Mouse (Mus musculus) erythroblast, embryonic 14.5 days (primary cell): ENCODE data around the gene Ptprg. TPM values are rescaled to one million over a fixed set of nuclear protein-coding genes. Genes with fewer than 3 reads are reported as not detected.

Experiments used
- H3K27me3 ChIP-seq: 2 replicates; pipeline ENCODE4 v1.6.1; 2012; ENCODE audit warnings: inconsistent platforms; ENCODE audit not compliant: control insufficient read depth
- H3K36me3 ChIP-seq: 2 replicates; pipeline ENCODE4 v1.6.1; 2012; ENCODE audit warnings: mild to moderate bottlenecking, inconsistent platforms; ENCODE audit not compliant: control insufficient read depth
- H3K4me1 ChIP-seq: 2 replicates; pipeline ENCODE4 v1.6.1; 2012; ENCODE audit warnings: inconsistent platforms; ENCODE audit not compliant: control insufficient read depth
- H3K4me3 ChIP-seq: replicated peaks from 2 replicates; pipeline ENCODE3; 2012; ENCODE audit warnings: moderate library complexity, mild to moderate bottlenecking, inconsistent platforms
- H3K9me3 ChIP-seq: 2 replicates; pipeline ENCODE4 v1.6.1; 2012; ENCODE audit warnings: low read length, inconsistent platforms, mixed read lengths; ENCODE audit not compliant: control insufficient read depth
- GATA1 ChIP-seq: IDR thresholded peaks from 2 replicates; pipeline ENCODE4 v1.6.1; 2012; ENCODE audit warnings: low read length, inconsistent platforms, mixed read lengths
- TAL1 ChIP-seq: IDR thresholded peaks from 3 replicates; pipeline ENCODE4 v1.6.1; 2012; ENCODE audit warnings: low read length, inconsistent platforms, mixed read lengths
- polyA plus RNA-seq: library from polyadenylated mRNA; stranded (reverse); fragments of >175 nt; gene quantifications from 2 replicates; pipeline ENCODE4 v1.2.3, GENCODE M21; 2012

Ptprg gene
- polyA plus RNA-seq, 1 experiment: not detected

- Histone ChIP-seq H3K4me1 (no peaks in the 10 kb centered on the region), H3K27me3 (no peaks in the 10 kb centered on the region), H3K36me3 (no peaks in the 10 kb centered on the region), H3K9me3 (no peaks in the 10 kb centered on the region), H3K4me3 (no peak overlapping the region)
- TF ChIP-seq TAL1 (no peak), GATA1 (no peak)
Measured at GRCm38 (mm10) chr14:11664302-11664701, 111.0 kb downstream of the Ptprg start.

DNA sequence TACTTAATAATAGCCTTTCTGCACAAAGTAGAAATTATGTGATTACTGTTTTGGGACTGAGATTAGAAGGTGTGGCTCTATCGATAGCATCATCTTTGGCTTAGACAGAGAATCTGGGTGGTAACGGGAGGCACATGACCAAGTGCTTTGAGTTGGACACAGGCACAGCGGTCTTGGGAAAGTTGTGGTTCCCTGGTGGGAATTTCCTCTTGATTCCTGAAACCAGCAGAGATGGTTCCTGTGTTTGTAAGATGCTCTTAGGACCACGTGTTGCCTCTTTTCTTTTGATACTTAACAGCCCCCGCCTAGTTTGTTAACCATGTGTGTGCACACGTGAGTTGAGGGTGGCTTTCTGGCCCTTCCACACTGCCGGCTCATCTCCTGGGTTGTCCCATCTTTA lies 111.7 kb downstream of the Ptprg start:
- TF ChIP-seq TAL1: no peak
- TF ChIP-seq GATA1: no peak
- H3K9me3 ChIP-seq: no peaks in the 10 kb centered on the region
- no peaks in the 10 kb centered on the region for H3K4me1 ChIP-seq
- no peak overlapping the region for H3K4me3 ChIP-seq
- no peaks in the 10 kb centered on the region for H3K36me3 ChIP-seq
- H3K27me3 ChIP-seq: no peaks in the 10 kb centered on the region

- Histone ChIP-seq H3K4me1 (no peaks in the 10 kb centered on the region), H3K27me3 (no peaks in the 10 kb centered on the region), H3K9me3 (no peaks in the 10 kb centered on the region), H3K36me3 (no peaks in the 10 kb centered on the region), H3K4me3 (no peak overlapping the region)
- TF ChIP-seq TAL1 (no peak), GATA1 (no peak)
Measured at GRCm38 (mm10) chr14:11667762-11668161, 114.4 kb downstream of the Ptprg start.

DNA sequence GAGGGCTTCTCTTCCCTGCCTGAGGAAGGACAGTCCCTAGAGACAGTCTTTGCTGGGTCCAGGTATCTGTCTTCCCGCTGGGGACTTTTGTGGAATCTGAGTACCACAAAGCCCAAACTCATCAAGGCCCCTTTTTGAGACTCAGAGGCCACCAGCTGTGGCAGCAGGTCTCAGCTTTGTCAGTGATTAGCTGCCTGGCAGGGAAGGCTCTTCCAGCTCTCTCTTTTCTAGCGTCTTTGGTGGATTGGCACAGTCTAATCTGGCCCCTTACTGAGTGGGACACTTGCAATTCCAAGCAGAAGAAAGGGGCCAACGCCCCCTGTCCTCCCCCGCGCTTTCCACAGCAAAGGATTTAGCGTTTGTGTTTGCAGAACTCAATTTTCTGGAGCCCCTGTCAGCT lies 117.5 kb downstream of the Ptprg start:
- H3K9me3 ChIP-seq: peaks cover 3% of the 10 kb centered on the region; the same call in 1 of the 2 replicates
- TF ChIP-seq TAL1: no peak
- no peak for TF ChIP-seq GATA1
- H3K4me3 ChIP-seq: no peak overlapping the region
- no peaks in the 10 kb centered on the region for H3K27me3 ChIP-seq
- H3K4me1 ChIP-seq: no peaks in the 10 kb centered on the region
- no peaks in the 10 kb centered on the region for H3K36me3 ChIP-seq

GRCm38 (mm10) chr14:11672981-11673547 lies 119.7 kb downstream of the Ptprg start:
- no peak overlapping the region for H3K4me3 ChIP-seq

GRCm38 (mm10) chr14:11678201-11678600 lies 124.9 kb downstream of the Ptprg start:
- no peak overlapping the region for H3K4me3 ChIP-seq
- no peaks in the 10 kb centered on the region for H3K9me3 ChIP-seq
- no peaks in the 10 kb centered on the region for H3K4me1 ChIP-seq
- TF ChIP-seq GATA1: no peak
- no peak for TF ChIP-seq TAL1
- no peaks in the 10 kb centered on the region for H3K27me3 ChIP-seq
- no peaks in the 10 kb centered on the region for H3K36me3 ChIP-seq

More at GRCm38 (mm10) chr14:11672981-11673547, 119.7 kb downstream of the Ptprg start:
- Histone ChIP-seq H3K4me1 (no peaks in the 10 kb centered on the region), H3K36me3 (no peaks in the 10 kb centered on the region), H3K27me3 (no peaks in the 10 kb centered on the region), H3K9me3 (peaks cover 3% of the 10 kb centered on the region; the same call in 1 of the 2 replicates)
- TF ChIP-seq GATA1: no peak
- no peak for TF ChIP-seq TAL1

DNA sequence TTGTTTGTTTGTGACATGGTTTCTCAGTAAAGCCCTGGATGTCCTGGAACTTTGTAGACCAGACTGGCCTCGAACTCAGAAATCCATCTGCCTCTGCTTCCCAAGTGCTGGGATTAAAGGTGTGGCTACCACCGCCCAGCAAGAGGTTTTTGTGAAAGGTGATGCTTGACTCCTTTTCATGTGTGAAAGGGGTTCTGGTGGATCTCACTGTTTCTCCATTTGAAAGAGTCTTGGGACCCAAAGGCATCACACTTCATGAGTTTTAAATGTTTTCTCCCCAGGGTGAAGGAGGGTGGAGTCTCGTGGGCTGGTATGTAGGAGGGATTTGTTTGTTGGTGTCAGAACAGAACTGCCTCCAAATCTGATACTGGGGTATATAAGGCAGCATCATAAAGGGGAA lies 126.4 kb downstream of the Ptprg start:
- H3K4me3 ChIP-seq: no peak overlapping the region
- H3K4me1 ChIP-seq: no peaks in the 10 kb centered on the region
- TF ChIP-seq GATA1 (no peak), TAL1 (no peak)
- no peaks in the 10 kb centered on the region for H3K36me3 ChIP-seq
- H3K27me3 ChIP-seq: no peaks in the 10 kb centered on the region
- H3K9me3 ChIP-seq: no peaks in the 10 kb centered on the region

DNA sequence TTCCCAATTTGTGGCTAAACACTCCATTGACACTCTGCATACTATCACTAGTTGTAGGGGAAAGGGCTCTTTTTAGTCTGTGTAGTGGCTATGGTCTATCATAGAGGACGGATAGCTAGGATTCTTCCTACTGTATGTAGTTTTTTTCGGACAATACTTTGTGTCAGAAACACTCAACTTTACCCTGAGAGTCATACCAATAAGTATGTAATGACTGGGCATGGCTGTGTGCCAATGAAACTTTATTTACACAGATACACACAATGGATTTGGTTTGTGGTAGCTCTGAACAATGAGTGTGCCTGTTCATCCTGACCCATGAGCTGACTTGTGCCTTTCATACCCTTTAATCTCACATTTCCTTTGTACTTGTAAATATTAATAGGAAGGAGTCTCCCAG lies 127.3 kb downstream of the Ptprg start:
- Histone ChIP-seq H3K27me3 (no peaks in the 10 kb centered on the region), H3K4me3 (no peak overlapping the region), H3K36me3 (no peaks in the 10 kb centered on the region), H3K9me3 (no peaks in the 10 kb centered on the region), H3K4me1 (no peaks in the 10 kb centered on the region)
- no peak for TF ChIP-seq TAL1
- no peak for TF ChIP-seq GATA1

DNA sequence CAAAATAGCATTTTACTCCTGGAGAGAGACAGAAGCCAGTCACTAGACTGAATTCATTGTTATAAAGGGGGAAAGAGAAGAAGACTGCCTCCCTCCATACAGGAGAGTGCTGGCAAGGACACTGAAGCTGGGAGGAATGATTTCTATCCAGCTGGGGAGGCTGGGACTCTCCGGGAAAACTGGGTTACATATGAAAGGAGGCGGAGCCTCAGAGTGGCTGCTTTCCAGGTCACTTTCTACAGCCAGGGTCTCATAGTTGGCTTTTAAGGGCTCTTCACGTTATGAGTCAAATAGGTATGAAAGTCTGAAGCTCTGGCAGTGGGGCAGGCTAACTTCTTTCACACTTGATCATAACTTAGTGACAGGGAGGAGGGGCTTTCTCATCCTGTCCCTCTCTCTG lies 129.1 kb downstream of the Ptprg start:
- no peaks in the 10 kb centered on the region for H3K27me3 ChIP-seq
- no peaks in the 10 kb centered on the region for H3K36me3 ChIP-seq
- no peak for TF ChIP-seq TAL1
- TF ChIP-seq GATA1: no peak
- no peaks in the 10 kb centered on the region for H3K9me3 ChIP-seq
- no peak overlapping the region for H3K4me3 ChIP-seq
- H3K4me1 ChIP-seq: no peaks in the 10 kb centered on the region

DNA sequence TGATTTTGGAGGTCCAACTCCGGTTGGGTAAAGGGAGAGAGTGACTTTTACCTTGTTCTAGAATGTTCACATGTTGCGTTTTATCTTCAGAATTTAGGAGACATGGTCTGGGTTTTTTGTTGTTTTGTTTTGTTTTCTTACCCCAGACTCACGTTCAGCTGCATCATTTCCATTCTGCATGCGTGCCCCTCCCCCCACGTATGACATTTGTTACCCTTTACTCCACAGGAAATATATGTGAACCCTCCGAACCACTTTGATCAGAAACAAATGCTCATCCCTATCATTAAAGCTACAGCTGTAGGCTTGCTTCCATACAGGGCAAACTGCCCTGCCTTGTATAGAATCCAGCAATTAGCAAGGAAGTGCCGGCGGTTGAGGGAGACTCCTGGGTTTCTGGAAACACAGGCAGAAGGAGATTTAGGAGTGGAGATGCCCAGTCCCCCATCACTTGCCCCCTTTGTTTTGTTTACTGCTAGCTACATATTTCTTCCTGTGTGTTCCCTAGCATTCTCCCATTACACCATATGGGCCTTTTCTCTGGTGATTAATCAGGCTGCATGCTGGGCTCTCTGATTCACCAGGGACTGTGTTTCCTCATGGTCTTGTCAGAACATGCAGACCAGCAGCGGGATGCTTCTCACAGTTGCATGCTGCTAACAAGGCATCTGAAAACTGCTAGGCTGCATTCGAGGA lies 130.2 kb downstream of the Ptprg start:
- Histone ChIP-seq H3K27me3 (no peaks in the 10 kb centered on the region), H3K36me3 (no peaks in the 10 kb centered on the region), H3K4me3 (no peak overlapping the region), H3K9me3 (no peaks in the 10 kb centered on the region), H3K4me1 (no peaks in the 10 kb centered on the region)
- TF ChIP-seq GATA1 (no peak), TAL1 (no peak)
